Mouse (Mus musculus) lung, postnatal 14 days (tissue): ENCODE data around the gene Pigc.

ENCODE experiments used
- DNase-seq: peaks from one replicate; pipeline ENCODE4 v3.0.0; 2021

Pigc gene

GRCm38 (mm10) chr1:162008631-162009067 is 39.7 kb downstream of the Pigc start:
- no peak for DNase-seq

- no peak for DNase-seq
Observed at GRCm38 (mm10) chr1:162009086-162009485, 40.1 kb downstream of the Pigc start.

GRCm38 (mm10) chr1:162011523-162012245 is 42.7 kb downstream of the Pigc start:
- no peak for DNase-seq

DNA sequence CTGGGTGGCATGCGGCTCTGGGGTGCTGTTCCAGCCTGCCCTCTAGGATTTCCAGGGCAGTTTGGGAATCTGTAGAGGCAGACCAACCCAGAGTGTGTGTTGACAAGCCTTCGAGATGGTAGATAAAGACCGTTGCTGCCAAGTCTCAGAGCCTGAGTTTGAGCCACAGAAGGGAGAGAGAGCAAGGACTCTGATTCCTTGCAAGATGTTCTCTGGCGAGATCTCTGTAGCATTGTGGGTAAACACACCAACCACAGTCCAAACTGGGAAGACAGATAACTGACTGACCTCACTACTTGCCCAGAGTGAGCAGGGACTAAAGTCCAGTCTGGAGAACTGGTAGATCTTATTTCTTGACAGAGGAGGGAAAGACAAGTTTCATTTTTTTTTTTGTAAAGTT is 44.6 kb downstream of the Pigc start:
- no peak for DNase-seq

DNA sequence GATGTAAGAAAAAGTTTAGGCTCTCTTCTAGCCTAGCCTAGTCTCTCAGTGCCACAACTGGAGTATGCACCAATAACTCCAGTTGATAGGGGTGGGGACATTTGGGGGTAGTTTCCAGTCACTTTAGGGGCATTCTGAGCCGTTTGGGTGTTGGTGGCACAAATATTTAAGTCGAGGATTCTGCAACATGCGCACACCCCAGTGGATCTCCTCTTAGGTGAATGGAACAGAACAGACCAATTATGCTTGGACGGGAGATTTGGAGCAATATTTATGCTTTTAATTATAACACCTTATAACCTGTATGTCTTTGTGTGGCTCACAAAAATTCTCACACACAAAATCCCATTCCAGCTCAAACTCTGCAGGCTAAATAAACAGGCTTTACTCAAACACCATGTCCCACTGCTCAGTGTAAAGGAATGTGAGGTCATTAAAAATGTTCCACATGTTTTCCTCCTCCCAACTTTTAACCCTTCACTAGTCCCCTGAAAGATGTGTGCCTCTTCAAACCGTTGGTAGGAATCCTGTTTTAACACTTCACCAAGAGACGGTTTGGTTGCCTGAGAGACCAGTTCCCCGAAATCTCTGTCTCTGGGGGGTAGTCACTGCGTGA is 46.4 kb downstream of the Pigc start:
- DNase-seq: no peak

DNA sequence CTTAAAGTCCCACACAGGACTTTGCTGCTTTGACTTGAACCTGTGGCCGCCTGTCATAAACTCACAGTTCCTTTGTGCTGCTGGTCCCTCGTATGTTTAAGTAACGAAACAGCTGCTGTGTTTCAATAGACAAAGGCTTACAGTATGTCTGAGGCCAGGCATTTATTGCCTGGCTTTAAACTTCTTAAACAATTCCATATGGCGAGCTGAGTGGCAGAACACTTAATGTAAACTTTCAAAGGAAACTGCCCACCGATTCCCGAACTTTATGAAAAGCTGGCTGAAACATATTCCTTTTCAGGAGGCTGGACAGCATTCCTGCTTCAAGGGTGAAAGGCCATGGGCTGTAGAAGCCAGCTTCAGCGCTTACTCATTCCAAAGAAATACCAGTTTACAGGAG is 48.0 kb downstream of the Pigc start:
- no peak for DNase-seq

DNA sequence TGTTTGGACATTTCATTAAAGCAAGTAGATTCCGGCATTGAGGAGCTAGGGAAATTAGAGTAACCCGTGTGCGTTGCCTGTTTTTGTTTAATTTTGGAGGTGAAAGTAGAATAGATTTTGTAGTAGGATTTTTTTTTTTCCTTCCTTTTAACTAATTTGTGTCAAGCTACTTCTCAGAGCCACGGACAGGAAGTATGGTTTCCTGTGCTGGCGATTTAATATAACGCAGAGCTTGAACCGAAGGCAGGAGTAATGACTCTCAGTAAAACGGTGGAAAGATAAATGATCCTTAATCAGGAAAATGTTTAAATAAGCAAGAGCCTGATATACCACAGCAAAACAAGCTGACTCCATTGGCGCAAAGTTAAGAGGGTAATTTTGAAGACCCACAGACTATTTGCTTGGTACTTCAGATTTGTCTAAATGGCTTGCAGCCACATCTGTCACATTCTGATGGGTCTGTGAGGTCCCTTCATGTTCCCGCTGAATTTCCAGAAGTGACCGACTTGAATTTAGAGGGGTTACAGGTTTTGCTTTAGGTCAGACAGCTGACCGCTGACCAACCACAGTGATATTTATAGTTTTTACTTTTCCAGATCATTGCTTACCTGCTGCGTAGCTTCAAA is 49.1 kb downstream of the Pigc start:
- DNase-seq: no peak

- DNase-seq: no peak
Observed at GRCm38 (mm10) chr1:162018601-162018977, 49.6 kb downstream of the Pigc start.

DNA sequence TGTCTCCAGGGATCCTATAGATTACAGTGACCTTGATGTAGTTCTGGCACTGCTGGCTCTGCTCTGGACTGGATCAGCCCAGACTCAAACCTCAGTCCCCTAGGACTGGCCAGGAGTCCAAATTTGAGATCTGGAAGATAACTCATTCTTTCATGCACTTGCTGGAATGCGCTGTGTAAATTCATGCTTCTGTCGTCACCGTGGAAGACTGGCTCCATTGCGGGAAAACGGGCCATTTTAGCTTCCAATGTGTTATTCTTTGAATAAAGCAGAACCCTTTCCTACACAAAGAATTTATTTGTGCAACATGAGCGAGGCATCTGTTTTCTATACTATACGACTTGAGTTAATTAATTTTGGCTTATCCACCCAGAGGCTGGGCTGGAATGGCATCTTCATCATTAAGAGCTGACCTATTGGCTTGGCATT is 51.3 kb downstream of the Pigc start:
- DNase-seq: no peak

DNA sequence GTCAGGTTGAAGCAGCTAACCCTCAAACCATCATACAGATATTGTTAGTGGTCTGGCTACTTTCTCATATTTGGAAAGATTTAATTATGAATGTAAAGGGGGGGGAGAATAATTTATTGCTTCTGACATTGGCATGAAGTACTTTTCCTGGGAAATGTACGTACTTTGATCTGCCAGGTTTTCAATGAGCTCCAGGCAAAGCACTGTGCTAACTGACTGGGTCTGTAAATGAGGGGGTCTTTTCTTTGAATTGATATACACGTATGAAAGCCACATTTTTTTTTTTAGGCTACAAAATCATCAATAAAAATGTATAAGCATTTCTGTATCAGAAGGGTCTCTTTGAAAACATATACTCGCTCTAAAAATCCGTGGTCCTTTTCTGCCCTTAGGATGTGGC is 51.8 kb downstream of the Pigc start:
- no peak for DNase-seq
